Mouse (Mus musculus) heart, postnatal 10 days (tissue): ENCODE data around the gene Ccl1. TPM values are rescaled to one million over a fixed set of nuclear protein-coding genes. Genes with fewer than 3 reads are reported as not detected.

ENCODE experiments used
- DNase-seq, 2 experiments: peaks; one replicate each; pipeline ENCODE4 v3.0.0; 2021
- intact Hi-C: fragments of 180-260 bp; cut with DNase I; formaldehyde crosslinking; loops from one replicate; pipeline ENCODE4 v1.15.1; 2025
- total RNA-seq, 2 experiments: library from RNA; stranded (reverse); gene quantifications; 2 replicates each; pipeline ENCODE4 v1.2.3; 2021

Gene Ccl1
- total RNA-seq, 2 experiments from 2014 or later = not detected

GRCm38 (mm10) chr11:82139492-82140094 is 165.9 kb downstream of the Ccl1 start:
- peak; percentile 11 to 13 for DNase-seq

GRCm38 (mm10) chr11:82136196-82136595 is 169.3 kb downstream of the Ccl1 start:
- intact Hi-C loops = no loop called here
- DNase-seq = no peak

More at GRCm38 (mm10) chr11:82139492-82140094, 165.9 kb downstream of the Ccl1 start:
- intact Hi-C loops = no loop called here

GRCm38 (mm10) chr11:82132977-82133376 is 172.5 kb downstream of the Ccl1 start:
- DNase-seq = no peak
- intact Hi-C loops = no loop called here

Other genes starting within 250 kb of the Ccl1 start
- gene Ccl11, start 247.9 kb downstream of the Ccl1 start, total RNA-seq = 1 to 10 TPM in 1 of 2 experiments, under 1 TPM in 1; 0.57 to 1.1 TPM
- 1 to 10 TPM in 1 of 2 experiments, not detected in 1; 1.1 TPM for gene Ccl12, start 203.8 kb downstream of the Ccl1 start, total RNA-seq
- gene Ccl8, start 190.5 kb downstream of the Ccl1 start, total RNA-seq = not detected
- gene Tmem132e, start 83.2 kb upstream of the Ccl1 start, total RNA-seq = under 1 TPM; 0.05 to 0.12 TPM